Mouse (Mus musculus) heart, postnatal 0 days (tissue): Measurements from ENCODE around the gene Dctn3. TPM values are rescaled to one million over a fixed set of nuclear protein-coding genes. Genes with fewer than 3 reads are reported as not detected.
"Not testable (repeated sequence)": the region's sequence is repeated elsewhere in the genome, so short reads cannot be mapped to it uniquely, and the experiment has no call there.

Source experiments
- ATAC-seq: fragments of 200-750 bp; cut with Nextera tagmentation; 2 replicates; pipeline ENCODE4 v1.8.0; 2017; ENCODE audit warnings: low read depth, moderate number of reproducible peaks, moderate library complexity; ENCODE audit not compliant: insufficient read depth
- DNase-seq: peaks from one replicate; pipeline ENCODE4 v3.0.0-alpha.2; 2016; ENCODE audit warnings: low spot score
- H3K27ac ChIP-seq: fragments of 300-500 bp; sonication (generic); 2 replicates; pipeline ENCODE4 v1.5.1; 2014; ENCODE audit warnings: low read depth, mild to moderate bottlenecking
- H3K27me3 ChIP-seq: fragments of 300-500 bp; sonication (generic); 2 replicates; pipeline ENCODE4 v1.6.1; 2014; ENCODE audit warnings: low read length, mixed read lengths; ENCODE audit not compliant: control insufficient read depth, insufficient read depth
- H3K36me3 ChIP-seq: fragments of 300-500 bp; sonication (generic); replicated peaks from 2 replicates; pipeline ENCODE4 v1.6.1; 2014; ENCODE audit warnings: low read length, mixed read lengths; ENCODE audit not compliant: control insufficient read depth, insufficient read depth
- H3K4me1 ChIP-seq: fragments of 300-500 bp; sonication (generic); 2 replicates; pipeline ENCODE4 v1.6.1; 2014; ENCODE audit warnings: antibody characterized with exemption; ENCODE audit not compliant: control insufficient read depth, insufficient read depth
- H3K4me2 ChIP-seq: fragments of 300-500 bp; sonication (generic); 2 replicates; pipeline ENCODE4 v1.6.1; 2014; ENCODE audit warnings: low read depth, mild to moderate bottlenecking, low read length, moderate library complexity
- H3K4me3 ChIP-seq: fragments of 300-500 bp; sonication (generic); 2 replicates; pipeline ENCODE4 v1.5.1; 2014; ENCODE audit warnings: low read depth, low read length
- H3K9ac ChIP-seq: fragments of 300-500 bp; sonication (generic); replicated peaks from 2 replicates; pipeline ENCODE4 v1.6.1; 2014; ENCODE audit warnings: low read depth, low read length, mixed read lengths
- H3K9me3 ChIP-seq: fragments of 300-500 bp; sonication (generic); replicated peaks from 2 replicates; pipeline ENCODE4 v1.6.1; 2016; ENCODE audit warnings: low read length; ENCODE audit not compliant: control insufficient read depth
- CTCF ChIP-seq: IDR thresholded peaks from 2 replicates; pipeline ENCODE4 v1.5.1; 2016; ENCODE audit warnings: antibody characterized with exemption, control low read depth, low read depth
- EP300 ChIP-seq: IDR thresholded peaks from 2 replicates; pipeline ENCODE4 v1.6.1; 2016; ENCODE audit warnings: antibody characterized with exemption, low read depth
- WGBS: fragments of 180-500 bp; shearing (Covaris S2); extraction: QIAGEN DNeasy Blood & Tissue Kit; methylation state at CpG from one replicate; pipeline ENCODE4 v1.1.7; 2014; 5-methylcytosine and 5-hydroxymethylcytosine counted together
- polyA plus RNA-seq: library from polyadenylated mRNA; unstranded; fragments of >200 nt; fragmentation: Nextera tagmentation; extraction: Ambion mirVana; gene quantifications from 2 replicates; pipeline ENCODE4 v1.2.1, GENCODE M21; 2015
- total RNA-seq: library from RNA; depleted of rRNA; stranded (reverse); fragments of >200 nt; gene quantifications from 2 replicates; pipeline ENCODE4 v1.2.3, GENCODE M21; 2014; ENCODE audit warnings: low replicate concordance

Gene Dctn3
- total and polyA plus RNA-seq, 2 experiments from 2014 or later = 121 to 161 TPM

DNA sequence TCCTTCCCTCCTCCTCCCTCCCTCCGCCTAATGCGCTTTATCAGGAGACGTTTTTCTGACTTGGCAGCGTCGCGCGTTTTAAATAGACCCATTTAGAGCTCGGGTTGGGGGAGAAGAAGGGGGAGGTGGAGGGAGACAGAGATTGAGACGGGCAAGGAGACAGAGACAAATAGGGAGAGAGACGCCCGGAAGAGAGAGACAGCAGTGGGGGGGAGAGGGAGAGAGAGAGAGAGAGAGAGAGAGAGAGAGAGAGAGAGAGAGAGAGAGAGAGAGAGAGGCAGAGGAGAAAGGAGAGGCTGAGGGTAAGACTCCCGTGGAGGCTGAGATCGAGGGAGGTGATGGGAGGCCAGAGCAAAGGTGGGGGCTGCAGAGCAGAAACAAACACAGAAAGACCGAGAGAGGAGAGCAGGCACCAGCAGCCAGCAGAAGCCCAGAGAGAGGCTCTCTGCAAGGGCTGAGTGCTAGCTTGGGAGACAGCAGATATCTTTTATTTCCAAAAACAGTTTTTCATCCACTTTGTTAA is 38.0 kb downstream of the Dctn3 start:
- not testable (repeated sequence) for H3K4me2 ChIP-seq, H3K36me3 ChIP-seq, H3K4me1 ChIP-seq, DNase-seq, ATAC-seq, H3K9me3 ChIP-seq, H3K9ac ChIP-seq, H3K27ac ChIP-seq, H3K4me3 ChIP-seq
- 4% methylated on average over 12 of the region's 14 CpGs for WGBS
- H3K27me3 ChIP-seq = peaks cover 14% of the 10 kb centered on the region

DNA sequence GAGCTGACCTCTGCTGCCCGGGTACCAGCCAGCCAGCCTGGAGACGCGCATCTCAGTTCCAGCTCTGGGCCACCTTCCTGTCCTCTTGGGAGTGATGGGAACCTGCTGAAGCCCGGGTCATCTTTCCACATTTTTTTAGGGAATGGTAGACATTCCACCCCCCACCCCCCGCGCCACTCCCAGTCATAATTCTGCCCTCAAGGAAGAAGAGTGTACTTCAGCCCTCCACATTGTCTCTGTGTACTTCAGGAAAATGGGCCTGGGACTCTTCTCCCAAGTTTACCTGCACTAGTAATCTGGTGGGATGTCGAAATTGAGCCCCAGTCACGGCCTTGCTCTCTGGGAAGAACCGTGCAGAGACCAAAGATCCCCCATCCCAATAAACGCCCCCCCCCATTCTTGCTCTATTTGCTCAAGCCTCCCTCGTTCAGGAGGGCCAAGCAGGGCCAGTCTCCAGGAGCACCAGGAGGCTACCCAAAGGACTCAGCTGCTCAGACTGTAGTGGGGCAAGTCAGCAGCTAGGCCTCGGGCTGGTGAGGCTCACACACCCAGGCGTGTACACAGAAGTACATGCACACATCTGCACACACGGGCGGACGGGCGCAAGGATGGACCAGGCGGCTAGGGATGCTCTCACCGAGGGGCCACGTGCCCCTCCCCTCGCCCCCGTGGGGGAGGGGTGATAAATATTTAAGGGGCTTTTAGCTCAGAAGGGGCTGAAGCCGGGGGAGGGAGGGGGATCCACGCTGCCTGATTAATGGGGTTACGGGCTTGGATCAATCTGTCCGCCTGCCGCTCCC is 38.6 kb downstream of the Dctn3 start:
- H3K27me3 ChIP-seq = peaks cover 14% of the 10 kb centered on the region
- H3K9ac ChIP-seq, H3K4me2 ChIP-seq, H3K4me3 ChIP-seq, H3K4me1 ChIP-seq, H3K36me3 ChIP-seq, H3K9me3 ChIP-seq, DNase-seq, H3K27ac ChIP-seq, ATAC-seq: not testable (repeated sequence)
- WGBS = 7% methylated on average over 19 of the region's 27 CpGs

DNA sequence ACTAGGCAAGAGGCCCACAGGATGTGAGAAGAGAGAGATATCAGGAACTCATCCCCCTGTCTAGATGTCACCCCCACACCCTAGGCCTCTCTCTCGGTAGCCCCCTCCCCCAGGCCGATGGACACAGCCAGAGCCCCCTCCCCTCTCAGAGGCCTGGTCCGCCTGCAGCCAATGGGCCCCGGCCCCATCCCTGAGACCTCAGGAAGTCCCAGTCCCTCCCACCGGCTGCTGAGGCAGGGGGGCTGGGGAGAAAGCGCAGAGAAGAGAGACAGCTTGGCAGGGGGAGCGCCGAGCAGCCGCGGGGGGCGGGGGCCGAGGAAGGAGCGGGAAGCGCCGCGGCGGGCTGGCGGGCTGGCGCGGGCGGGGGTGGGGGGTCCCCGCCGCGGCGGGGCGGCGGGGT is 39.7 kb downstream of the Dctn3 start:
- not testable (repeated sequence) for ATAC-seq, H3K4me2 ChIP-seq, H3K4me1 ChIP-seq, H3K9me3 ChIP-seq, DNase-seq, H3K27ac ChIP-seq, H3K36me3 ChIP-seq, H3K9ac ChIP-seq
- H3K4me3 ChIP-seq = 0 out of 2 replicates have a peak overlapping the region, but pooled peaks have one; percentile 22
- H3K27me3 ChIP-seq = peaks cover 14% of the 10 kb centered on the region
- WGBS = 0% methylated on average over 4 of the region's 27 CpGs

DNA sequence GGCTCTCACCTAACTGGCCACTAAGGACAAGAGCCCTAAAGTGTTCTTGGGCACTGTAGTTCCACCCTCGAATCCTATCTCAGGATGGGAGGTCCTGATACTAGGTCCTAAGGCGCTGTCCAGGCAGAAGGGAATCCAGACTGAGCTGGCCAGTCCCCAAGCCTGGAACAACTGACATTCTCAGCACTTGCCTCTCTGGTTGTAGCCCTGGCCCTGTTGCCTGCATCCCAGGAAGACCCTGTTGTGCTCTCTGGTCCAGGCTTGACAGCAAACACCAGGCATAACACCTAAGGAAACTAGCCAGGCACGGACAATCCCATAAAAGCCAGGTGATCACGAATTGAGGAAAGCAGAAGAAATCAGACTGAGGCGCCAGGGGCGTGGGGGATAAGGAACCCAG is 40.2 kb downstream of the Dctn3 start:
- peaks cover 14% of the 10 kb centered on the region for H3K27me3 ChIP-seq

DNA sequence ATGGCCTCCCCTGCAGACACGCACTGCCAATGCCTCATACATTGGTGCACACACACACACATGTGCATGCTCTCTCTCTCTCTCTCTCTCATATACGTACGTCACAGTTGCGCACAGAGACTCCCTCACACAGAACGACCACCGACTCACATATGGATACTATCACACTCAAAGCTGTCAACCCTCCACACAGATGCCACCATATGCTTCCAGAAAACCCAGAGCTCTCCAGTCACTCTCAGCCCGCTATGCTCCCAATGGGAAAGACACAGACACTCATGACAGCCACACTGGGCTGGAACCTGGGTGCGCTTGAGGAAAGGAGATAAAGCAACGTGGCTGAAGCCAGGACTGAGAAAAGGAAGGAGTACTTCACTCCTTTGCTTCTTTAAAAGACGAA is 41.0 kb downstream of the Dctn3 start:
- ATAC-seq = no peak
- H3K4me3 ChIP-seq = no peak overlapping the region
- TF ChIP-seq CTCF (no peak), EP300 (no peak)
- WGBS = 63% methylated on average over 10 of the region's 10 CpGs
- H3K9me3 ChIP-seq = no peaks in the 10 kb centered on the region
- H3K4me2 ChIP-seq = no peak overlapping the region
- no peaks in the 10 kb centered on the region for H3K36me3 ChIP-seq
- no peak overlapping the region for H3K27ac ChIP-seq
- no peak overlapping the region for H3K9ac ChIP-seq
- H3K4me1 ChIP-seq = peaks cover 10% of the 10 kb centered on the region
- peaks cover 16% of the 10 kb centered on the region for H3K27me3 ChIP-seq
- peak; percentile 3 for DNase-seq

More for the DNA sequence above, 40.2 kb downstream of the Dctn3 start:
- TF ChIP-seq CTCF (no peak), EP300 (no peak)
- Histone ChIP-seq H3K9me3 (no peaks in the 10 kb centered on the region), H3K4me1 (peaks cover 8% of the 10 kb centered on the region; the same call in 1 of the 2 replicates), H3K27ac (no peak overlapping the region), H3K9ac (no peak overlapping the region), H3K4me2 (no peak overlapping the region), H3K36me3 (no peaks in the 10 kb centered on the region), H3K4me3 (no peak overlapping the region)
- 46% methylated on average over 6 of the region's 6 CpGs for WGBS
- DNase-seq = peak; percentile 2
- no peak for ATAC-seq

DNA sequence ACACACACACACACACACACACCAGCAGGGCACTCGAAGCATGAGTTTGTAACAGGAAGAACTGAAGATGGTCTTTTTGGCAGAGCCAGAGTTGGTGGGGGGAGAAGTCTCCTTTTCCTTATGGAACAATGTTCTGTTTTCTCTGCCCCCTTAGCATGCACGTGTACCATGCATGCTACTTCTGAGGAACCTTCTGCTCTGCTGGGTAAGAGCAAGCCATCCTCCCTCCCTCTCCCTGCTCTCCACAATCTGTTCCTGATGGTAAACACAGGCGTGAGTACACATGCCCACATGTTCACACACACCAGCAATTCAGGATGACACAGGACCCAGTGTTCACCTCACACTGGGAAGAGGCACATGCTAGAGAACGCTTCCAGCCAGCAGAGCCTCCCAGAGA is 41.8 kb downstream of the Dctn3 start:
- Histone ChIP-seq H3K27me3 (peaks cover 24% of the 10 kb centered on the region), H3K9me3 (no peaks in the 10 kb centered on the region), H3K27ac (no peak overlapping the region), H3K4me3 (no peak overlapping the region), H3K36me3 (no peaks in the 10 kb centered on the region), H3K9ac (no peak overlapping the region), H3K4me1 (peaks cover 12% of the 10 kb centered on the region), H3K4me2 (no peak overlapping the region)
- ATAC-seq (no peak), DNase-seq (no peak)
- TF ChIP-seq EP300 = no peak
- no peak for TF ChIP-seq CTCF
- WGBS = 71% methylated on average over 4 of the region's 4 CpGs
